Mouse (Mus musculus) megakaryocyte, embryonic 14.5 days (primary cell): ENCODE data around the gene Prkca.

Experiments used
- FLI1 ChIP-seq: IDR thresholded peaks from 2 replicates; pipeline ENCODE4 v1.6.1; 2012; ENCODE audit warnings: low read length, inconsistent platforms, mixed read lengths
- GATA1 ChIP-seq: IDR thresholded peaks from 3 replicates; pipeline ENCODE4 v1.6.1; 2012; ENCODE audit warnings: mixed read lengths, low read length, inconsistent platforms, borderline replicate concordance

DNA sequence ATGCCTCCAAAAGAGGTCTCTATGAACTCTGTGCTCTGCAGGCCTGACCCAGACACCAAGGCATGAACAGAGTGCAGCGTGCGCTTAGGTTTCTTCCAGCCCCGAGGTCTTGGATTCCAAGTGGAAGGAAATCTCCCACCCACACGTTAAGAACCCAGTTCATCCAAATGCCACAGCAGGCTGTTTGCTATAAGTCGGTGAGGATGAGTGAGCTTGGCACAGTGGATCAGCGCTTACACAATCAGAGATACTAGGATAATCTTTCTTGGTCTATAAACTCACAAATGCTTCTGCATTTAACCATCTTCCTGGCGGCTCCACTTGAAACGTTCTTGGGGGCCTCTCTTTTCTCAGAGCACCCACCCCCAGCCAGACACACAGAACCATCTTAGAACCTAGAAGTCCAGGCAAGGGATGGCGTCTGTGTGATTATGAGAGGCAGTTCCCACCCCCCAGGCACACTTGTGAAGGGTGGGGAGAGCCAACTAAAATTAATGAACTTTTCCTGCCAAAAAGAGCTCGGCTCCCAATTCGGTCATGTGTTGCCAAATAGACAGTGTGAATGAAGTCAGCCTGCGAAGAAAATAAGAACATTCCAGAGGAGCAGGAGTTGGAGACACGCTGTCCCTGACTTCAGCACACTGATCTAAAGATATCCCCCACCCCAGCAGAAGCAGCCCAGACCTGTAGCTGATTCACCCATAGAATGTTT is 122.4 kb downstream of the Prkca start:
- TF ChIP-seq GATA1 (no peak), FLI1 (no peak)
